Mouse (Mus musculus) bone marrow, adult 2 months (tissue): ENCODE data around the gene Gm45062.

Experiments used
- CTCF ChIP-seq: fragments of 200-500 bp; IDR thresholded peaks from 2 replicates; pipeline ENCODE4 v1.5.1; 2011; ENCODE audit warnings: low read length, control low read depth; ENCODE audit not compliant: control insufficient read depth, insufficient read depth
- POLR2A ChIP-seq: fragments of 200-500 bp; IDR thresholded peaks from 2 replicates; pipeline ENCODE4 v1.6.1; 2011; ENCODE audit warnings: low read depth, mild to moderate bottlenecking, control low read depth, low read length, borderline replicate concordance; ENCODE audit not compliant: control insufficient read depth

- TF ChIP-seq CTCF (no peak), POLR2A (no peak)
Measured at GRCm38 (mm10) chr6:8498961-8499360, 239.7 kb downstream of the Gm45062 start.
